Mouse (Mus musculus) midbrain, embryonic 10.5 days (tissue): Measurements from ENCODE around the gene Vps52. TPM values are rescaled to one million over a fixed set of nuclear protein-coding genes. Genes with fewer than 3 reads are reported as not detected.
"Not testable (repeated sequence)": the region's sequence is repeated elsewhere in the genome, so short reads cannot be mapped to it uniquely, and the experiment has no call there.

Experiments
- DNase-seq: peaks from one replicate; pipeline ENCODE4 v3.0.0-alpha.2; 2017; ENCODE audit warnings: low spot score
- H3K27ac ChIP-seq: fragments of 300-500 bp; sonication (generic); replicated peaks from 2 replicates; pipeline ENCODE4 v1.5.1; 2016; ENCODE audit warnings: mild to moderate bottlenecking
- H3K27me3 ChIP-seq: fragments of 300-500 bp; sonication (generic); 2 replicates; pipeline ENCODE4 v1.6.1; 2016; ENCODE audit warnings: low read depth, mild to moderate bottlenecking; ENCODE audit not compliant: poor library complexity, severe bottlenecking
- H3K36me3 ChIP-seq: fragments of 300-500 bp; sonication (generic); 2 replicates; pipeline ENCODE4 v1.6.1; 2016; ENCODE audit warnings: mild to moderate bottlenecking, moderate library complexity
- H3K4me1 ChIP-seq: fragments of 300-500 bp; sonication (generic); 2 replicates; pipeline ENCODE4 v1.6.1; 2016
- H3K4me3 ChIP-seq: fragments of 300-500 bp; sonication (generic); 2 replicates; pipeline ENCODE4 v1.5.1; 2016; ENCODE audit warnings: mild to moderate bottlenecking, moderate library complexity
- H3K9me3 ChIP-seq: fragments of 300-500 bp; sonication (generic); replicated peaks from 2 replicates; pipeline ENCODE4 v1.6.1; 2016; ENCODE audit warnings: mild to moderate bottlenecking
- WGBS: fragments of 180-500 bp; shearing (Covaris S2); methylation state at CpG from one replicate; pipeline ENCODE4 v1.1.7; 2016; 5-methylcytosine and 5-hydroxymethylcytosine counted together
- polyA plus RNA-seq: library from polyadenylated mRNA; unstranded; fragments of >200 nt; fragmentation: Nextera tagmentation; extraction: Ambion mirVana; gene quantifications from 2 replicates; pipeline ENCODE4 v1.2.1, GENCODE M21; 2016

The Vps52 gene
- polyA plus RNA-seq, 1 experiment from 2014 or later = 53.5 TPM

DNA sequence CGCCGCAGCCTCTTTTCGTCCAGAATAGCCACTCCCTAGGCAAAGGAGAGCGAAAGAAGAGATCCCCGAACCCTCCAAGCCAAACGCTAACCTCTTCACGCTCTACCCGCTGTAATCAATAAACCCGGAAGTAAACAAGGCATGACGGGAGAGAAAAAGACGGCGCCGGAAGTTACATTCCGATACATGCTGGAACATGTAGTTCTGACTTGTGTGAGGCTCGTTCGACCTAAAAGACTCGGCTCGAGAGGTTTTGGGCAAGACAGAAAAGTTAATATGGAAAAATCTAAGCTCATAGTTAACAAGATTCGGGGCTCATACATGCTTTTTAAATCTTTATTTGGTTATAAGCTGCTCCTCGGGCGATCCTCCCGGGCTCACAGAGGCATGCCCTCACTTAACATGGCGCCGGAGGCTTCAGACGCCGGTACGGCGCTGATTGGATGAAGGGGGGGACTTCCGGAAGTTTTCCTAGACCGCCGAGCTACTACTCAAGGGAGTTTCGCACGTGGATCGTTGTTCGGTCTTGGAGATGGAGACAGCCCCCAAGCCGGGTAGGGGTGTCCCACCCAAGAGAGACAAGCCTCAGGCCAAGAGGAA, 15.3 kb upstream of the Vps52 start, which contains the start of the genes Pfdn6 and Wdr46:
TSS of gene Pfdn6 (minus strand) at position 138 of the 600 bp plus-strand sequence.
TSS of gene Wdr46 (plus strand) at position 455 of the 600 bp plus-strand sequence.
- H3K4me3 ChIP-seq = peak within 1 kb of the TSS; percentile 95
- H3K36me3 ChIP-seq = peaks cover 72% of the 10 kb centered on the region
- no peaks in the 10 kb centered on the region for H3K27me3 ChIP-seq

DNA sequence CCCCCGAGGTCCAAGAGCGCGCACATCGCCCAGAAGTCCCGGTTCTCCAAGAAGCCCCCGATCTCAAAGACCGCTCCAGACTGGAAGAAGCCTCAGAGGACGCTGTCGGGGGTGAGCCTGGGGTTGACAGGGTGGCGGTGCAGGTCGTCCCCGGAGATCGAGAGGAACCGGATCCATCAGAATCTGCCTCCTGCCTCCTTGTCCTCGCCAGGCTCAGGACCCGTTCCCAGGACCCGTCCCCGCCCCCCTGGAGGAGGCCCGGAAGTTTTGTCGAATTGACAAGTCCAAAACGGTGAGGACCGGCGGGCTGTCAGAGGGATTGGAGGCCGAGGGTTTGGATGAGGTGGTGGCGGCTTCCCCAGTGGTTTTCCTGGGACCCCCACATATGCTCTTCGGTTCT, 14.6 kb upstream of the Vps52 start:
- Histone ChIP-seq H3K27me3 (no peaks in the 10 kb centered on the region), H3K4me3 (peak overlapping the region; percentile 95), H3K4me1 (peaks cover 27% of the 10 kb centered on the region), H3K27ac (peak overlapping the region; percentile 89), H3K9me3 (no peaks in the 10 kb centered on the region), H3K36me3 (peaks cover 72% of the 10 kb centered on the region)
- DNase-seq = no peak
- WGBS = 3% methylated on average over 26 of the region's 26 CpGs

More for the DNA sequence above, 15.3 kb upstream of the Vps52 start, which contains the start of the genes Pfdn6 and Wdr46:
- Histone ChIP-seq H3K9me3 (no peaks in the 10 kb centered on the region), H3K27ac (peak within 1 kb of the TSS; percentile 89), H3K4me1 (peaks cover 27% of the 10 kb centered on the region)
- under 1% methylated on average over 36 of the region's 36 CpGs for WGBS
- peak; percentile 88 for DNase-seq

- Histone ChIP-seq H3K27ac (no peak overlapping the region; the same call in 1 of the 2 replicates), H3K4me1 (peaks cover 27% of the 10 kb centered on the region), H3K4me3 (peak overlapping the region; percentile 95), H3K9me3 (no peaks in the 10 kb centered on the region), H3K36me3 (peaks cover 72% of the 10 kb centered on the region), H3K27me3 (no peaks in the 10 kb centered on the region)
- WGBS = 62% methylated on average over 19 of the region's 19 CpGs
- DNase-seq = no peak
Observed at GRCm38 (mm10) chr17:33941381-33941780, 14.2 kb upstream of the Vps52 start.

DNA sequence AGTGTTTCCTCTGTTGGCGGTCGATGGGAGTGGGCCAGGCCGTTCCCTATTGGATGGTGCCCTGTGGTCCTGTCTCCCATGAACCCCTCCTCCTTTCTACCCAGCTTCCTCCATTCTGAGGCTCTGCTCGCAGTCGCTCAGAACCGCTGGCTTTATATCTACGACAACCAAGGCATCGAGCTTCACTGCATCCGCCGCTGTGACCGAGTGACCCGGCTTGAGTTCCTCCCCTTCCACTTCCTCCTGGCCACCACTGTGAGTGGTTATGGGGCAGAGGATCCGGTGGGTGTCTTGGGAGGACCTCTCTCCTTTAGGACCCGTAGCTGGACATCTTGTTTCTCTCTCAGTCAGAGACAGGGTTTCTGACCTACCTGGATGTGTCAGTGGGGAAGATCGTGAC, 12.2 kb upstream of the Vps52 start:
- no peaks in the 10 kb centered on the region for H3K27me3 ChIP-seq
- DNase-seq = no peak
- 94% methylated on average over 15 of the region's 15 CpGs for WGBS
- H3K27ac ChIP-seq = no peak overlapping the region
- peaks cover 70% of the 10 kb centered on the region for H3K36me3 ChIP-seq
- peaks cover 27% of the 10 kb centered on the region for H3K4me1 ChIP-seq
- no peaks in the 10 kb centered on the region for H3K9me3 ChIP-seq
- 0 out of 2 replicates have a peak overlapping the region, but pooled peaks have one; percentile 24 for H3K4me3 ChIP-seq

DNA sequence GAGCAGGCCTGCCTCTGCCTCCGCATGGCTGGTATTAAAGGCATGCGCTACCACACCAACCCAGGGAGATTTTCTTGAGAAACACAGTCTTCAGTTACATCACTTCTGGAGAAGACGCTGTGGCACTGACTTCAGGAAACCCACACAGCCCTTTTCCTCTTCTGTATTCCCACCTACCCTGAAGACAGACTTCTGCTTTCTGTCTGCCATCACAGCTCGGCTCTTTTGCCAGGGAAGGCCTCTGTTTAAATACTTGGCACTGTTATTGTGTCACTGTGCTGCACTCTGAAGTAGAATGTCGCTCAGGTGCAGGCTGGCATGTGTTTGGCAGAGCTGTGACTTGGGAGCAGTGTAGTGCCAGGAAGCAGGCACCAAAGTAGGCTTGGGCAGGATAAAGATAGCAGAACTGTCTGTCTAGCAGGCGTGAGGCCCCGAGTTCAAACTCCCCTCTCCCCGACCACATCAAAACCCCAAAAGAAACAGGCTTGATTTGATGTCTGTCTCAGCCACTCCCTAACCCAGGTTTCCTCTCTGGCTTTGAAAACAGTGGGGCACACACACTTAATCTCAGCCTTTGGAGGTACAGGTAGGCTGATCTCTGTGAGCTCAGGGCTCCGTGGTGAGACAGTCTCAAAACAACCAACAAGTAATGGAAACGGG, 8.1 kb upstream of the Vps52 start:
- no peaks in the 10 kb centered on the region for H3K9me3 ChIP-seq
- WGBS = 93% methylated on average over 10 of the region's 10 CpGs
- peaks cover 32% of the 10 kb centered on the region for H3K4me1 ChIP-seq
- no peak overlapping the region for H3K27ac ChIP-seq
- DNase-seq = no peak
- H3K27me3 ChIP-seq = no peaks in the 10 kb centered on the region
- H3K4me3 ChIP-seq = no peak overlapping the region
- peaks cover 91% of the 10 kb centered on the region for H3K36me3 ChIP-seq

DNA sequence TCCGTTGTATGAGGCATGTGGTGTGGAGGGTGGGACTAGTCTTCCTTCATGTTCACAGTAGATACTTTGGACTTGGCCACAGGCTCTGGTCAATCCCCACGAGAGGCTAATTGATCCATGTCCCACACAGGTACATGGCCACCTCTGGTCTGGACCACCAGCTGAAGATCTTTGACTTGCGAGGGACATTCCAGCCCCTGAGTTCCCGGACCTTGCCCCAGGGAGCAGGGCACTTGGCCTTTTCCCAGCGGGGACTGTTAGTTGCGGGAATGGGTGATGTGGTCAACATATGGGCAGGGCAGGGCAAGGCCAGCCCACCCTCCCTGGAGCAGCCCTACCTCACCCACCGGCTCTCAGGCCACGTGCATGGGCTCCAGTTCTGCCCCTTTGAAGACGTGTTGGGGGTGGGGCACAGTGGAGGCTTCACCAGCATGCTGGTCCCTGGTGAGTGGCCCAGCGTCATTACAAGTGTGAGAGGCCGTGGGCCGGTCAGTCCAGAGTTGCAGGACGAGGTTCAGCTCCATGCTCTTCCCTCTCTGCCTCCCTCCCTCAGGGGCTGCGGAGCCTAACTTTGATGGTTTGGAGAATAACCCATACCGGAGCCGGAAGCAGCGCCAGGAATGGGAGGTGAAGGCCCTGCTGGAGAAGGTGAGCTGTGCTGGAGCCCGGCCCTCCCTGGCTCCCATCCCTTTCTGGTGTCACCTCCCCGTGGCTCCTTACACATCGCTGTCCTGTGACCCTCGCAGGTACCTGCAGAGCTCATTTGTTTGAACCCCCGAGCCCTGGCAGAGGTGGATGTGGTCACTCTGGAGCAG, 7.3 kb upstream of the Vps52 start:
- no peaks in the 10 kb centered on the region for H3K9me3 ChIP-seq
- 86% methylated on average over 22 of the region's 22 CpGs for WGBS
- peak overlapping the region; percentile 18; the same call in 1 of the 2 replicates for H3K4me3 ChIP-seq
- H3K4me1 ChIP-seq = peaks cover 39% of the 10 kb centered on the region
- H3K27ac ChIP-seq = no peak overlapping the region
- no peak for DNase-seq
- no peaks in the 10 kb centered on the region for H3K27me3 ChIP-seq
- H3K36me3 ChIP-seq = peaks cover 91% of the 10 kb centered on the region

DNA sequence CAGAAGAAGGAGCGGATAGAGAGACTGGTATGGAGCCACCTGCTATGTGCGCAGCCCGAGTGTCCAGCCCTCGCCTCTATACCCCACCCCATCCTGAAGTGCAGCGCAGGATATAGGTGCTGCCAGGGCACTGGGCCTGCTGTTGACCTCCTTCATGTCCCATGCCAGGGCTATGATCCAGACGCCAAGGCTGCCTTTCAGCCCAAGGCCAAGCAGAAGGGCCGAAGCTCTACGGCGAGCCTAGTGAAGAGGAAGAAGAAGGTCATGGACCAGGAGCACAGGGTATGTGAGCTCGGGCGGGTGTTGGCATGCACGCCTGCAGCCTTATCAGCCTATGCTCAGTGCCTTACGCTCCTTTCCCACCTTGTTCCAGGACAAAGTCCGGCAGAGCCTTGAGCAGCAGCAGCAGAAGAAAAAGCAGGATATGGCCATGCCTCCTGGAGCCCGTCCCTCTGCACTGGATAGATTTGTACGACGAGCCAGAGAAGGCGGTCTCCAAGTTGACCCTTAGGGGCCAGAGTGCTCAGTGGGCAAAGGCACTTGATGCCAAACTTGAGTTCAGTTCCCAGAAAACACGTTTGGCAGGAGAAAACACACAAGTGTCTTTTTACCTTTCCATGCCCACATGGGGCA, 6.6 kb upstream of the Vps52 start:
- DNase-seq = no peak
- H3K36me3 ChIP-seq = peaks cover 91% of the 10 kb centered on the region

DNA sequence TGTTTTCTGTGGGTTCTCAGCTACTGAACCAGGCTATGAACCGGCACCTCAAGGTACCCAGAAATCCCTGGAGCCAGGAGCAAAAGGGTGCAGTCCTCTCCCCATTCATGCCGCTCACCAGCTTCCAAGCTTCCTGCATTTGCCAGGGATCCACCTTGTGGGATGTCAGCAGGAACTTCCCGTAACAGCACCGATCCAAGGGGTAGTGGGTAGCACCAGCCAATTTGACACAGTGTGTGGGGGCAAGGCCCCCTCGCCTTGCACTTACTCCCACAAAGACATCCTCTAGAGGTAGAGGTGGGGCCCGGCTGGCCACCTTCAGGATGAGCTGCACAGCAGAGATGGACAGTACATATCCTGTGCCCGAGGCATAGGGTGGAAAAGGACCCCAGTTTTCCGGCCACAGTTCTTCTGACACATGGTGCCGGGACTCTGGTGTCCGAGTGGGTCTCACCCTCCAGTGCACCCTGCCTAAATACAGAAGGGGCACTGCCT, 5.4 kb upstream of the Vps52 start:
- Histone ChIP-seq H3K9me3 (no peaks in the 10 kb centered on the region), H3K27ac (peak overlapping the region; percentile 84; the same call in 1 of the 2 replicates), H3K4me3 (peak overlapping the region; percentile 54), H3K4me1 (peaks cover 55% of the 10 kb centered on the region), H3K27me3 (no peaks in the 10 kb centered on the region), H3K36me3 (peaks cover 88% of the 10 kb centered on the region)
- DNase-seq = no peak
- 79% methylated on average over 10 of the region's 10 CpGs for WGBS

More for the DNA sequence above, 6.6 kb upstream of the Vps52 start:
- Histone ChIP-seq H3K27ac (no peak overlapping the region), H3K4me1 (peaks cover 46% of the 10 kb centered on the region), H3K27me3 (no peaks in the 10 kb centered on the region), H3K9me3 (no peaks in the 10 kb centered on the region), H3K4me3 (peak overlapping the region; percentile 18; the same call in 1 of the 2 replicates)
- 93% methylated on average over 19 of the region's 19 CpGs for WGBS

GRCm38 (mm10) chr17:33951021-33951946, 4.3 kb upstream of the Vps52 start, which contains the start of gene B3galt4:
B3galt4 (minus strand) TSS chr17:33951488.
- peak; percentile 86 for DNase-seq
- peaks cover 57% of the 10 kb centered on the region for H3K4me1 ChIP-seq
- WGBS = 1% methylated on average over 45 of the region's 45 CpGs
- peaks cover 77% of the 10 kb centered on the region for H3K36me3 ChIP-seq
- H3K9me3 ChIP-seq = no peaks in the 10 kb centered on the region
- peak within 1 kb of the TSS; percentile 84 for H3K27ac ChIP-seq
- no peaks in the 10 kb centered on the region for H3K27me3 ChIP-seq
- peak within 1 kb of the TSS; percentile 54 for H3K4me3 ChIP-seq

GRCm38 (mm10) chr17:33952015-33952414, 3.6 kb upstream of the Vps52 start:
- not testable (repeated sequence) for H3K27me3 ChIP-seq, H3K27ac ChIP-seq, H3K9me3 ChIP-seq, DNase-seq
- Histone ChIP-seq H3K36me3 (peaks cover 71% of the 10 kb centered on the region), H3K4me3 (peak overlapping the region; percentile 54), H3K4me1 (peaks cover 64% of the 10 kb centered on the region)
- WGBS = 75% methylated on average over 13 of the region's 13 CpGs

GRCm38 (mm10) chr17:33952879-33953278, 2.7 kb upstream of the Vps52 start:
- no peak for DNase-seq
- 86% methylated on average over 4 of the region's 4 CpGs for WGBS
- Histone ChIP-seq H3K36me3 (peaks cover 65% of the 10 kb centered on the region), H3K9me3 (no peaks in the 10 kb centered on the region), H3K4me3 (peak overlapping the region; percentile 99), H3K27me3 (no peaks in the 10 kb centered on the region), H3K27ac (no peak overlapping the region), H3K4me1 (peaks cover 68% of the 10 kb centered on the region)
